Mouse (Mus musculus): ENCODE data around the gene Cracr2a.

DNA sequence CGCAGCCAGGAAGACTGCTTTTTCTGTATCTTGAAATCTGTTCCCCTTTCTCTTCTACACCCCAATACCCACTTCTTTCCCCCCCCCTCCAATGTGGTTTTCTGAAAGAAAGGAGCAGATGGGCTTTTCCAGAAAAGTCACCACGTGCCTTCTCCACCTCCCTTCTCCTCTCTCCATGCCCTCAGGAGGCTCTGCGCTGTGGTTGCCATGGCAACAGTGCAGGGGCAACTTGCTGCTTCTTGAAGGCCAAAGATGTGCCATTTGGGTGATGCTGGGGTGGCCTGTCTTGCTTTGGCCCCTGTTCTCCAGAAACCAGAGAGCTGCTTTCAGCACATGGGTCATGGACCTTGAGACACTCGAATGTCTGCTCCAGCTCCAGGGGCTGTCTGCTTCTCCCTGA, 108.2 kb downstream of the Cracr2a start:
- TF ChIP-seq POLR2A (IDR thresholded peaks at IDR 0.05; ENCODE audit: borderline replicate concordance, extremely low read depth, low read depth, low read length) = no peak
- no peak for TF ChIP-seq CTCF (IDR thresholded peaks at IDR 0.05; ENCODE audit: insufficient read depth, low read length)

All from lung, adult 2 months (tissue).